Mouse (Mus musculus) embryonic facial prominence, embryonic 13.5 days (tissue): ENCODE measurements at regions not wholly inside any gene's neighbourhood (a gene's known extent, or its start where the extent isn't known, plus 50 kb on each side); places are given as distances from the start of the nearest gene placed in this dataset.
"Not testable (repeated sequence)": the region's sequence is repeated elsewhere in the genome, so short reads cannot be mapped to it uniquely, and the experiment has no call there.

Source experiments
- ATAC-seq: fragments of 200-750 bp; cut with Nextera tagmentation; 2 replicates; pipeline ENCODE4 v1.8.0; 2017; ENCODE audit warnings: low read depth; ENCODE audit not compliant: insufficient number of reproducible peaks, insufficient read depth, low FRiP score, low TSS enrichment
- H3K27ac ChIP-seq: fragments of 300-500 bp; sonication (generic); 2 replicates; pipeline ENCODE4 v1.5.1; 2015; ENCODE audit warnings: moderate library complexity, mild to moderate bottlenecking, inconsistent platforms
- H3K27me3 ChIP-seq: fragments of 300-500 bp; sonication (generic); 2 replicates; pipeline ENCODE4 v1.6.1; 2015; ENCODE audit warnings: mild to moderate bottlenecking, inconsistent platforms
- H3K36me3 ChIP-seq: fragments of 300-500 bp; sonication (generic); 2 replicates; pipeline ENCODE4 v1.6.1; 2015; ENCODE audit warnings: mild to moderate bottlenecking, inconsistent platforms
- H3K4me1 ChIP-seq: fragments of 300-500 bp; sonication (generic); 2 replicates; pipeline ENCODE4 v1.6.1; 2015; ENCODE audit warnings: inconsistent platforms
- H3K4me2 ChIP-seq: fragments of 300-500 bp; sonication (generic); 2 replicates; pipeline ENCODE4 v1.6.1; 2015; ENCODE audit warnings: moderate library complexity, mild to moderate bottlenecking, inconsistent platforms
- H3K4me3 ChIP-seq: fragments of 300-500 bp; sonication (generic); 2 replicates; pipeline ENCODE4 v1.5.1; 2015; ENCODE audit warnings: mild to moderate bottlenecking, inconsistent platforms
- H3K9ac ChIP-seq: fragments of 300-500 bp; sonication (generic); 2 replicates; pipeline ENCODE4 v1.6.1; 2015; ENCODE audit warnings: mild to moderate bottlenecking, inconsistent platforms
- H3K9me3 ChIP-seq: fragments of 300-500 bp; sonication (generic); 2 replicates; pipeline ENCODE4 v1.6.1; 2016; ENCODE audit warnings: inconsistent platforms
- WGBS: fragments of 180-500 bp; shearing (Covaris S2); methylation state at CpG from one replicate; pipeline ENCODE4 v1.1.7; 2015; ENCODE audit warnings: mixed read lengths; 5-methylcytosine and 5-hydroxymethylcytosine counted together

- no peak overlapping the region for H3K4me3 ChIP-seq
- H3K27ac ChIP-seq, result no peak overlapping the region
- H3K9ac ChIP-seq, result no peak overlapping the region
- no peaks in the 10 kb centered on the region for H3K36me3 ChIP-seq
- 80% methylated on average over 1 of the region's 1 CpGs for WGBS
- H3K27me3 ChIP-seq, result no peaks in the 10 kb centered on the region
- no peaks in the 10 kb centered on the region for H3K4me1 ChIP-seq
- H3K4me2 ChIP-seq, result no peak overlapping the region
- no peaks in the 10 kb centered on the region for H3K9me3 ChIP-seq
- ATAC-seq, result no peak
Observed at GRCm38 (mm10) chr4:55631157-55631556, 98.9 kb upstream of the Klf4 start.

GRCm38 (mm10) chr4:55630215-55630614 is 97.9 kb upstream of the Klf4 start:
- not testable (repeated sequence) for H3K27me3 ChIP-seq, H3K4me1 ChIP-seq, H3K4me3 ChIP-seq, ATAC-seq, H3K4me2 ChIP-seq, H3K9ac ChIP-seq, H3K36me3 ChIP-seq, H3K27ac ChIP-seq, H3K9me3 ChIP-seq
- WGBS, result 81% methylated on average over 4 of the region's 4 CpGs

DNA sequence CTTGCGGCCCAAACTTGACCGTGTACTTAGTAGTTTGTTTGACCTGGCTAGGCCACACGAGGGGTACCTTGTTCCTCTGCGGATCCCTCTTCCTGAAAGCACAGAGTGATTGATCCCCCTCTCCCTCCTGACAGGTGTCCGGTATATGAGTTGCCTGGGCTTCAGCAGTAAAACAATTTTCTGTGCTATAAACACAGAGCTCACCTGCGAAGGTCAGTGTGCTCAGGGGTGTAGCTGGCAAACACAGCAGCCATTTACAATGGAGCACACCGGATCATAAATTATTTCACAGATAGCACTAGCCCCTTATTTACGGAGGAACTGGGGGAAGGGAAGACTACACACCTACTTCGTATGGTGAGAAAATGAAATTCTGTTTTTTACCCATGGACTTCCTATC is 92.5 kb upstream of the Klf4 start:
- ATAC-seq, result no peak
- no peak overlapping the region for H3K27ac ChIP-seq
- H3K4me2 ChIP-seq, result no peak overlapping the region
- WGBS, result 92% methylated on average over 9 of the region's 9 CpGs
- no peaks in the 10 kb centered on the region for H3K36me3 ChIP-seq
- no peak overlapping the region for H3K4me3 ChIP-seq
- H3K27me3 ChIP-seq, result no peaks in the 10 kb centered on the region
- H3K9ac ChIP-seq, result no peak overlapping the region
- H3K4me1 ChIP-seq, result no peaks in the 10 kb centered on the region
- H3K9me3 ChIP-seq, result no peaks in the 10 kb centered on the region

DNA sequence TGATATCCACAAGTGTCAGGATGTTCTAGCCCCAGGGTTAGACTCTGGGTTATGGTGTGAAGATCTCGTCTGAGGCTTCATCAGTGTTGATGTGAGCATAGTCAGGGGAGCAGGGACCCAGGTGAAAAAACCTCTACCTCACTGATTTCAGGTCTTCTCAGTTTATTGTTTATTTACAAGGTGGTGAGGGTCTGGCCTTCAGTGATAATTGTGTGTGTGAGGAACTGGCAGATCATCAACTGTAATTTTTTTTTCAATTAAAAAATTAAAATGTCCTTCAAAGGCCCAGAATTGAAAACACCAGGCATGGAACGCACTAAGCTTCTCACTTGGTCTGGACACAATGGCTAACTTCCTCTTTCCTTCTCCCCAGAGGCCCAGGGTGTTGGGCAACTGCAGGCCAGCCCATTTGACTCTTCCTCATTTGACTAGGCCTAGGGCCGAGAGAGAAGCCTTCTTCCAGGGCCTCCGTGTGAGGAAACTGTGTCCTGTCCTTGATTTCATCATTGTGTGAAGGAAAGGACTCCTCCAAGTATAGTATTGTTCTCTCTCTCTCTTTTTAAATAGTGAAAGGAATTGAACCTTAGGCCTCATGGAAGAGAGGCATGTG is 91.0 kb upstream of the Klf4 start:
- no peak for ATAC-seq
- no peak overlapping the region for H3K27ac ChIP-seq
- no peaks in the 10 kb centered on the region for H3K27me3 ChIP-seq
- no peak overlapping the region for H3K9ac ChIP-seq
- H3K9me3 ChIP-seq, result no peaks in the 10 kb centered on the region
- no peaks in the 10 kb centered on the region for H3K36me3 ChIP-seq
- no peak overlapping the region for H3K4me3 ChIP-seq
- H3K4me2 ChIP-seq, result no peak overlapping the region
- H3K4me1 ChIP-seq, result no peaks in the 10 kb centered on the region
- 72% methylated on average over 4 of the region's 4 CpGs for WGBS

GRCm38 (mm10) chr4:55622651-55623050 is 90.4 kb upstream of the Klf4 start:
- H3K9me3 ChIP-seq, result no peaks in the 10 kb centered on the region
- no peaks in the 10 kb centered on the region for H3K27me3 ChIP-seq
- no peak for ATAC-seq
- H3K27ac ChIP-seq, result no peak overlapping the region
- H3K9ac ChIP-seq, result no peak overlapping the region
- no peaks in the 10 kb centered on the region for H3K36me3 ChIP-seq
- no peak overlapping the region for H3K4me3 ChIP-seq
- 72% methylated on average over 4 of the region's 4 CpGs for WGBS
- no peak overlapping the region for H3K4me2 ChIP-seq
- no peaks in the 10 kb centered on the region for H3K4me1 ChIP-seq

DNA sequence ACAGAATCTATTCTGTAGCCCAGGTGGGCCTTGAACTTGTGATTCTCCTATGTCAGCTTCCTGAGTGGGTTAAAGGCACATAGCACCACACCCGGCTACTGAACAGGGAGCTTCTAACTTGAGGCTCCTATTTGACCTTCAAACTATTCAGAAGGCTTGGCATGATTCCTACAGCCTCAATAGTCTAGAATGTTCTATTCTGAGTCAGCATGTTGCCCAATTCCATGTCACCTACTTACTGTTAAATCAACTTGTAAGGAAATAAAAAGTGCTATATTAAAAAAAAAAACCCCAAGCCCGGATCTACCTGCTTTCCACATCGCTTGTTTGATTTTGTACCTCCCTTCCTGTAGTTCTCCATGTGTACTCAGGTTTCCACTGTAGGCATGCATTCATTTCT is 87.6 kb upstream of the Klf4 start:
- H3K9me3 ChIP-seq, result no peaks in the 10 kb centered on the region
- no peaks in the 10 kb centered on the region for H3K27me3 ChIP-seq
- H3K36me3 ChIP-seq, result no peaks in the 10 kb centered on the region
- no peak overlapping the region for H3K4me3 ChIP-seq
- WGBS, result 83% methylated on average over 3 of the region's 3 CpGs
- H3K27ac ChIP-seq, result no peak overlapping the region
- H3K4me1 ChIP-seq, result no peaks in the 10 kb centered on the region
- H3K9ac ChIP-seq, result no peak overlapping the region
- no peak for ATAC-seq
- H3K4me2 ChIP-seq, result no peak overlapping the region

DNA sequence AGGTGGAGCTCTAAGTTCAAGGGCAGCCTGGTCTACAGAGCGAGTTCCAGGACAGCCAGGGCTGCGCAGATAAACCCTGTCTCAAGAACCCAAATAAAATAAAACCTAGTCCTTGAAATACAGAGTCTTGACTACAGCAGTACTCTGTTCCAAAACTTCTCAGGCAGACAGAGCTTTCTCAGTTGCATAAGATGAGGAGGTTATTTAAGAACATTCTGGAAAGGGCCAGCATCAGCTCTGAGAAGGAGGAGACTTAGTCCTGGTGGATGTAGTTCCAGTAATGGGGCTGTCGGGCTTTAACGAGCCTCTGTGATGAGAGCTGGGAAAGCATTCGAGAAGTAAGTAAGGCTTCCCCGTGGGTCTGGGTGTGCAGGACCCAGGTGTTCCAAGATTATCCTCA is 83.5 kb upstream of the Klf4 start:
- H3K36me3 ChIP-seq, result no peaks in the 10 kb centered on the region
- WGBS, result 71% methylated on average over 6 of the region's 6 CpGs
- H3K4me3 ChIP-seq, result no peak overlapping the region
- H3K27ac ChIP-seq, result no peak overlapping the region
- no peaks in the 10 kb centered on the region for H3K4me1 ChIP-seq
- no peak overlapping the region for H3K4me2 ChIP-seq
- ATAC-seq, result no peak
- no peaks in the 10 kb centered on the region for H3K9me3 ChIP-seq
- H3K9ac ChIP-seq, result no peak overlapping the region
- no peaks in the 10 kb centered on the region for H3K27me3 ChIP-seq

DNA sequence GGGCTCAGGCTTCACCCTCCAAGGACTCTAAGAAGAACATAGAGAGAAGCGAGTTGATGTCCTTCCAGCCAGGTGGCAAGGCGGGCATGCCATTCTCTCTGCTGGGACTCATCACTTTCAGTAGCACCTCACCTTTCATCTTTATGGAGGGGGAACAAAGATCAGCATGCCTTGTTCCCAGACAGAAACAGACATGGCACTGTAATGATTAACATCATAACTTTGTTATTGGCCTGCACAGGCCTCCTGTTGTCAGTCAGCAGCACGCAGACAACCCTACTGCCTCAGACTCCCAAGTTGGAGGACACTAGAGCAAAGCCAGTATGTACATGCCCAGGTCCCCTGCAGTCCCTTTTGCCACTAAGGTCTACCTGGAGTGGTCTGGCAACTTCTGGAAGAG is 81.3 kb upstream of the Klf4 start:
- Histone ChIP-seq H3K27me3 (no peaks in the 10 kb centered on the region), H3K27ac (no peak overlapping the region), H3K4me2 (no peak overlapping the region), H3K9ac (no peak overlapping the region), H3K36me3 (no peaks in the 10 kb centered on the region), H3K4me1 (no peaks in the 10 kb centered on the region), H3K4me3 (no peak overlapping the region), H3K9me3 (no peaks in the 10 kb centered on the region)
- no peak for ATAC-seq
- WGBS, result 86% methylated on average over 3 of the region's 3 CpGs

DNA sequence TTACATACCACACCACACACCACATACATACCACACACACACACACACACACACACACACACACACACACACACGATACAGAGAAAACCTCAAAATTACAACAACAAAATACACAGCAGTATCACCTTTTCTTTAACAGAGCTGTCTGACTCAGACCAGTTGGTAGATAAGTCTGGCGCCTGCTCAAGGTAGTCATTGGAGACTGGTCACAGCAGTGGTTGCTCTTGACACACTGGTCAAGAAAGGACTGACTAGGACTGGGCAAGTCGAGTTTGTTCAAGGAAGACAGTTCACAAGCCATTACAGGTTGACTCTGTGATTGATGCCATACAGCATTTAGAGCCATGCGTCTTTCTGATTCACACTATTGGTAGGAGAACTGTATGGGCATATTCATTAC is 78.7 kb upstream of the Klf4 start:
- Histone ChIP-seq H3K36me3 (no peaks in the 10 kb centered on the region), H3K4me2 (no peak overlapping the region), H3K4me3 (no peak overlapping the region), H3K4me1 (no peaks in the 10 kb centered on the region), H3K27me3 (no peaks in the 10 kb centered on the region), H3K9me3 (no peaks in the 10 kb centered on the region), H3K27ac (no peak overlapping the region), H3K9ac (no peak overlapping the region)
- no peak for ATAC-seq
- WGBS, result 88% methylated on average over 4 of the region's 4 CpGs

GRCm38 (mm10) chr4:55609214-55609613 is 76.9 kb upstream of the Klf4 start:
- H3K4me1 ChIP-seq, result no peaks in the 10 kb centered on the region
- no peak for ATAC-seq
- no peaks in the 10 kb centered on the region for H3K36me3 ChIP-seq
- no peak overlapping the region for H3K27ac ChIP-seq
- WGBS, result 85% methylated on average over 5 of the region's 5 CpGs
- no peaks in the 10 kb centered on the region for H3K27me3 ChIP-seq
- no peak overlapping the region for H3K4me3 ChIP-seq
- no peak overlapping the region for H3K4me2 ChIP-seq
- no peak overlapping the region for H3K9ac ChIP-seq
- H3K9me3 ChIP-seq, result no peaks in the 10 kb centered on the region

- no peaks in the 10 kb centered on the region for H3K27me3 ChIP-seq
- H3K4me3 ChIP-seq, result no peak overlapping the region
- H3K36me3 ChIP-seq, result no peaks in the 10 kb centered on the region
- no peaks in the 10 kb centered on the region for H3K9me3 ChIP-seq
- H3K27ac ChIP-seq, result no peak overlapping the region
- H3K9ac ChIP-seq, result no peak overlapping the region
- no peaks in the 10 kb centered on the region for H3K4me1 ChIP-seq
- no peak overlapping the region for H3K4me2 ChIP-seq
- no peak for ATAC-seq
- 89% methylated on average over 9 of the region's 9 CpGs for WGBS
Observed at GRCm38 (mm10) chr4:55605541-55605940, 73.3 kb upstream of the Klf4 start.

DNA sequence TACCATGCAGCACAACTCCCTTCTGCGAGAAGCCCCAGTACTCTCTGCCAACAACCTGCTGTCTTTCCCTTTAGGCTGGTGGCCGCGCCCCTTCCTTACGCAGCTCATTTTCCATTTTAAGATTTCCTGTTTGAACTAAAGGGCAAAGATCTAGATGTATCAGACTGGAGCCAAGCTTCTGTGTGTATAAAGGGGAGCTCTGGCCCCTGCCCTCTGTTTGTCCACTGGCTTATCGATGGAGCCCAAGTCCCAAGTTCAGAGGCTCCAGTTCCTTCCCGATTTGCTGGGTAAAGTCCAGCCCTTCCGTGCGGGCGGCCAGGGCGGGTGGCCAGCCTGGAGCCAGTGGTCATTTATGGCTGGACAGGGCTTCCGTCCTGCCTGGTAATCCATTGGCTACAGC is 72.6 kb upstream of the Klf4 start:
- H3K9me3 ChIP-seq, result no peaks in the 10 kb centered on the region
- H3K27me3 ChIP-seq, result no peaks in the 10 kb centered on the region
- no peak overlapping the region for H3K4me2 ChIP-seq
- WGBS, result 89% methylated on average over 11 of the region's 11 CpGs
- H3K9ac ChIP-seq, result no peak overlapping the region
- no peaks in the 10 kb centered on the region for H3K36me3 ChIP-seq
- no peak for ATAC-seq
- no peak overlapping the region for H3K27ac ChIP-seq
- no peaks in the 10 kb centered on the region for H3K4me1 ChIP-seq
- H3K4me3 ChIP-seq, result no peak overlapping the region
